Mouse (Mus musculus): ENCODE data around the gene Slc35a1.
A peak's percentile ranks its signal among the peaks of the same experiment; 100 is the strongest.
"Not testable (repeated sequence)": the region's sequence is repeated elsewhere in the genome, so short reads cannot be mapped to it uniquely, and the experiment has no call there.

The Slc35a1 gene

GRCm38 (mm10) chr4:34686874-34687567 lies at the start of gene Slc35a1:
Slc35a1 (minus strand) TSS chr4:34687438.
- peak; percentile 82 for DNase-seq (ENCODE audit: low spot score)

- no peak for DNase-seq (ENCODE audit: low spot score)
Measured at GRCm38 (mm10) chr4:34734461-34734860, 47.2 kb upstream of the Slc35a1 start.

GRCm38 (mm10) chr4:34733415-34733814 lies 46.2 kb upstream of the Slc35a1 start:
- DNase-seq (ENCODE audit: low spot score), result not testable (repeated sequence)

GRCm38 (mm10) chr4:34729851-34730341 lies 42.7 kb upstream of the Slc35a1 start, which contains the start of gene Cfap206:
Cfap206 (minus strand) TSS chr4:34730206.
- DNase-seq (ENCODE audit: low spot score), result peak; percentile 39

- DNase-seq (ENCODE audit: low spot score), result not testable (repeated sequence)
Measured at GRCm38 (mm10) chr4:34725710-34726109, 38.5 kb upstream of the Slc35a1 start.

- no peak for DNase-seq (ENCODE audit: low spot score)
Measured at GRCm38 (mm10) chr4:34724306-34724705, 37.1 kb upstream of the Slc35a1 start.

GRCm38 (mm10) chr4:34723186-34723585 lies 35.9 kb upstream of the Slc35a1 start:
- no peak for DNase-seq (ENCODE audit: low spot score)

GRCm38 (mm10) chr4:34720127-34720895 lies 33.1 kb upstream of the Slc35a1 start:
- DNase-seq (ENCODE audit: low spot score), result no peak

GRCm38 (mm10) chr4:34719421-34719820 lies 32.2 kb upstream of the Slc35a1 start:
- DNase-seq (ENCODE audit: low spot score), result no peak

- no peak for DNase-seq (ENCODE audit: low spot score)
Measured at GRCm38 (mm10) chr4:34715062-34715461, 27.8 kb upstream of the Slc35a1 start.

- DNase-seq (ENCODE audit: low spot score), result no peak
Measured at GRCm38 (mm10) chr4:34708127-34708526, 20.9 kb upstream of the Slc35a1 start.

GRCm38 (mm10) chr4:34707248-34707647 lies 20.0 kb upstream of the Slc35a1 start:
- no peak for DNase-seq (ENCODE audit: low spot score)

- no peak for DNase-seq (ENCODE audit: low spot score)
Measured at GRCm38 (mm10) chr4:34703029-34703428, 15.8 kb upstream of the Slc35a1 start.

- no peak for DNase-seq (ENCODE audit: low spot score)
Measured at GRCm38 (mm10) chr4:34702231-34702630, 15.0 kb upstream of the Slc35a1 start.

- peak; percentile 53 for DNase-seq (ENCODE audit: low spot score)
Measured at GRCm38 (mm10) chr4:34701528-34701927, 14.3 kb upstream of the Slc35a1 start.

GRCm38 (mm10) chr4:34688021-34688420 lies 783 bp upstream of the Slc35a1 start:
- no peak for DNase-seq (ENCODE audit: low spot score)

GRCm38 (mm10) chr4:34680530-34680929 lies 6.7 kb downstream of the Slc35a1 start:
- DNase-seq (ENCODE audit: low spot score), result no peak

GRCm38 (mm10) chr4:34673721-34674120 lies 13.5 kb downstream of the Slc35a1 start:
- no peak for DNase-seq (ENCODE audit: low spot score)

GRCm38 (mm10) chr4:34667923-34668322 lies 19.3 kb downstream of the Slc35a1 start:
- no peak for DNase-seq (ENCODE audit: low spot score)

GRCm38 (mm10) chr4:34661927-34662326 lies 25.3 kb downstream of the Slc35a1 start:
- no peak for DNase-seq (ENCODE audit: low spot score)

GRCm38 (mm10) chr4:34661514-34661913 lies 25.7 kb downstream of the Slc35a1 start:
- no peak for DNase-seq (ENCODE audit: low spot score)

- DNase-seq (ENCODE audit: low spot score), result no peak
Measured at GRCm38 (mm10) chr4:34659012-34659411, 28.2 kb downstream of the Slc35a1 start.

GRCm38 (mm10) chr4:34656101-34656500 lies 31.1 kb downstream of the Slc35a1 start:
- DNase-seq (ENCODE audit: low spot score), result no peak

All from c-Kit-positive CD71-positive TER-119-positive erythroid progenitor cells, embryonic 14.5 days (primary cell).